Mouse (Mus musculus): ENCODE measurements at regions not wholly inside any gene's neighbourhood (a gene's known extent, or its start where the extent isn't known, plus 50 kb on each side); places are given as distances from the start of the nearest gene placed in this dataset.

DNA sequence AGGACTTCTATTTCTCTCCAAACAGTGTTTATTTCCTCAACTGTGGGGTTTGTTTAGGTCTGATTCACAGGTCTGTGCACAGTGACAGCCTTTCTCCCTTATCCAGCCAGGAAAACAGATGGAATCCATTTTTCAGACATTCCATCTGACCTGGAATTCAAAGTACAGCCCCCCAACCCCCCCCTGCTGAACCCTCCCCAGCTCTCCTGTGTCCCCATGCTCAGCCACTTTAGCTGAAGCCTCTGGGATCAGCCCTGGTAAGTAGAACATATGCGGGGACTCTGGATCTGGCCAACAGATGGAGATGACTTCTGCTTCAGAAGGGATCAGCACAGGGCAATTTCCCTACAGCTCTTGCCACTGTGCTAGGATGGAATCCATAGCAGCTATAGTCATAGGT, 674.2 kb downstream of the Fat4 start:
- DNase-seq (ENCODE audit: low spot score in 2 of 2): no peak

DNA sequence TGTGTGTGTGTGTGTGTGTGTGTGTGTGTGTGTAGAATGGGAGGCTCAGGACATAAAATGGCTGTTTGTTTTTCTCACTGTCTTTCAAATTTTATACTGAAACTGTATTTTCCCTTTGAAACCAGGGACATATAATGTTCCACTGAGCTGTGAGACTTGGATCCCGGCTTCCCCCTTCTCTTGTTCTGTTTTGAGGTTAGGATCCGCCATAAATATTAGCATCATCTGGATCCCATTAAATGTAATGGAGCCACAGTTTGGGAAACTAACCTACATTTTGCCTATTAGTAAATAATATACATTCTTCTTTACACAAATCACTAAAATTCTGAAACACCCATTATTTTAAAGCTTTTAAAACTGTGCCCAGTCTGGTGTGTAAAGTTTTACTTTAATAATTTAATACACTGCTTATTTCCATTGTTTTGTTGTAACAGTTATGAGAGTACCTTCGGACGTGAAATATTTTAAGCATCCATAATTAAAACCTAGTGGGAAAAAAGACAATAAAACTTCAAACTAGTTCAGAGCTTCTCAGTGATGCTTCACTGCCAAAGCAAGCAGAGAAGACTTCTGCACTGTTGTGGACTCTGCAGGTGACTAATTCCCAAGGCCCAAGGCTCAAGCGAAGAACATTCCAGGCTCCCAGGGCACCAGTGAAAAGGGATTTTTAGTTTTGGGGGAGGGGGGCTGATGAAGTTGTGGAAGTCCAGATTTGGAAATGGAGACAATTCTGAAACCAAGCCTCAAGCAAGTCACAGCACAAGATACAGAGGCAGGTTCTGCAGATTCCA, 684.9 kb downstream of the Fat4 start:
- no peak for DNase-seq (ENCODE audit: low spot score in 2 of 2)

DNA sequence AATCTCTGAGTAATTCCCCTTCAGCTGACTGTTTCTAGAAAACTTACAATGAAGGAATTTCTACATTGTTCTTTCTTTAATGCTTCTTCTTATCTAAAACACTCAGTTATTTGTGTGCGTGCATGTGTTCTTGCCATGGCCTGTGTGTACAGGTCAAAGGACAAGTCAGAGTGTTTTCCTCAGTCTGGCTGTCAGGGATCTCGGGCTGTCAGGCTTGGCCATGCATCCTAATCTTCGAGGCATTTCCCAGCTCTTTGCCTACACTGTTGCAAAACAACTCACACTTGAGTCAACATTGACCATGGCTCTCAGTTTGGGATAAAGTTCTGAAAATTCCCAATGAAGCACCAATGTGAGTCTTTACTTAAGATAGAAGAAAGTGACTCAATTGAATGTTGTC, 688.5 kb downstream of the Fat4 start:
- DNase-seq (ENCODE audit: low spot score in 2 of 2): no peak

DNA sequence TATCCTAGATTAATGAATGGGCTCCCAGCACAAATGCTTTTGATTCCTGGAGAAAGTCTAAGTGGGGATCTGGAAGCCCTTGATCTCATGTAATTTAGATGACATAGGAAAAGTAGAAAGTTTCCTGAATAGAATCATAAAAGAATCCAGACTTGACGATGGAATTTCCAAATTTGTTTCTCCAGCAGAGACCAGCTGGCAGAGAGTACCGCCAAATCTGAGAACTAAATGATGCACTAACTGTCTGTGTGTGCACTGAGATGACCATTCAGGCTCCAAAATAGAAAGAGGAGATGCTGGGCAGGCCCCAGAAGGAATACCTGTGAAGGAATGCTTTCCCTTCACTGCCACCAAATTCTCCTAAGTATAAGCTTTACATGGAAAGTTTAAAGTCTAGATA, 704.6 kb downstream of the Fat4 start:
- no peak for DNase-seq (ENCODE audit: low spot score in 2 of 2)

DNA sequence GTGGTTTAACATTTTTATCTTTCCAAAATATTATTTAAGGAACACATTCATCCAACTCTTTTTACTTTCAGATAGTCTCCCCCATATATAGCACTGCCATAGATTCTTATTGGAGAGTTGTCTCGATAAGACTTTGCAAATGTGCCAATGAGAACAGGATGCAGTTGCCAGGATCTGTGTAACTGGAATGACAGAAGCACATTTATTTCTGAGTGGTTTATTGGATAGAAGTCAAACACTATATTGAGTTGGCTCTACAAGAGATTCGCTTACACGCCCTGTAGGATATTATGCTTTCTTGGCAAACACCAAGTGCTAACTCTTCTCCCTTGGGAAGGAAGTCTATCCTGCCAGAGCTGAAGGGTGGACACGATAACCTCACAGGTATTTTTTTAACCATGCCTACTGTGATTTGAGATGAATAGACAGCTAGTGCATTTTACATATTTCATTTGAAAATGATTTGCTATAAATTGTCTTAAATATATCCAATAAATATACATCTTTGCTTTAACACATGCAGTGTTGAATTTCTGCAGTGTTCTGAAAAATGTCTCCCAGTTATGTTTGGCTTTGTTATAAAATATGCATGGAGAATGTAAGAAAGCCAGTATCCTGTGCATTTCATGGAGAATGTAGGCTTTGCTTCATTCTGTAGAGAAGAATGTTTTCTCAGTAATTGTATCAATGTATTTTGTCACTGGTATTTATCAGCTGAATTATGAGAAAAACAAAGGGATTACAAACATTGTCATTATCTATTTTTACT, 705.8 kb downstream of the Fat4 start:
- DNase-seq (ENCODE audit: low spot score in 2 of 2): no peak

DNA sequence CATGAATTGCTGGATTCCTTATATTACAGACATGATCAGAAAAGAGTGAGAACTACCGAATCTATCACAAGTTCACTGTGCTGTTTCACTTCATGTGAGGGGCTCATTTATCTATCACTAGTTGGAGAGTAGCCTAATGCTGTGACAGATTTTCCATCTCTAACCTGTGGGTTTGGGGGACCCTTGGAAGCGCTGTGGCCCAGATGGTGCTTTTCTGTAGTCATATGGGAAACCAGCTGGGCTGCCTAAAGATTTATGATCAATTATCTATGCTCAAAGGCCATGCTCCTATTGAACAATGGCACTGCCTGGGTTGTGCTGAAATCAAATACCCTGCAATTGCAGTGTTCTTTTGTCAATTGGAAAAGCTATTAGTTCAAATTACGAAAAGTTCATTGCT, 723.2 kb downstream of the Fat4 start:
- no peak for DNase-seq (ENCODE audit: low spot score in 2 of 2)

DNA sequence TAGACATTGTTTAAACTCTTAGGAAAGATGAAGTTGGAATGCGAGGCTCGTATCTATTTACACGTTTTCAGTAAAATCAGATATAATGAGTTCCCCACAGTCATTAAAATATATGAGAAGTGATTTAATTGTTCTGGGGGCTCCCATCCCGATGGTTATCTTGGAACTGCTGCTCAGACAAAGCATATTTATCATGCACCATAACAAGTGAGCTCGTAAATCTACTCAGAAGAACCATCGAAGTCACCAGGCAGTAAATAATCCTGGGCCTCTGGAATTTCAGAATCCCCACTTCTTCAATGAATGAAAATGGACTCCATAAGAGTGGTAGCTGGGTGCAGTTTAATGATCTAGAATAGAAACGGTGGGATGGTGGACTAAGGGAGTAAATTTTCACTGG, 725.7 kb downstream of the Fat4 start:
- DNase-seq (ENCODE audit: low spot score in 2 of 2): no peak

DNA sequence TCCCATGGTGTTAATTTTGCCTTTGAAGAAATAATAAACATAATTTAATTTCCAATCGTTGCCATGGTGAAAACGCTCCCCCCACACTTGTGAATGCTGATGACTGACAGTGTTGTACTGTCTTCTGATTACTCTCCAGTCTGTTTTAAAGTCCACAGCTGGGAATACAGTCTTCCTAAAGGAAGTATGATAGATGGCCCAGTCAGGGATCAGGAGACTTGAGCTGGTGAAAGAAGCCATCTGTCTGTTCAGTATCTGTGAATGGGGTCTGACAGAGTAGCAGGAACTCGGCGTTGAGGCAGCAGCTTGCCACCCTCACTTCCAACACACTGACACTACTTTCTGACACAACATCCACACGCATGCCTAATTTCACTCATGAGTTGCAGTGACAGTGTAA, 751.2 kb downstream of the Fat4 start:
- no peak for DNase-seq (ENCODE audit: low spot score in 2 of 2)

DNA sequence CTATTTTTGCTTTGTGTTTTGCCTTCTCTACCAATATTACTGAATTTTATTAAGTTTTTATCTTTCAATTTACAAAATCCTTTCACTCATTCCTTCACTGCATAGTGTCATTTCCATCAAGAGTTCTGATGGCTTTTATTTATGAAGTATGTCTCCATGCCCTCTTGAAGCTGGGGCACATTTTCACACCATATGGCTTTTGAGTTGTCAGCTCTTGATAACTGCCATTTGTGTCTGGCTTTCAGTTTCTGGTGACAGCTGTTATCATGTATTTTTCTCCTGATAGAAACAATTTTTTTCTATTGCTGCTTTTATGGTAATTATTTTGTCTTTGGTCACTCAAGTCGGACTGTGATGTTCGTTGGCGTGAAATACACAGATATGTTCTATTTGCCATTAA, 756.5 kb downstream of the Fat4 start:
- DNase-seq (ENCODE audit: low spot score in 2 of 2): no peak

DNA sequence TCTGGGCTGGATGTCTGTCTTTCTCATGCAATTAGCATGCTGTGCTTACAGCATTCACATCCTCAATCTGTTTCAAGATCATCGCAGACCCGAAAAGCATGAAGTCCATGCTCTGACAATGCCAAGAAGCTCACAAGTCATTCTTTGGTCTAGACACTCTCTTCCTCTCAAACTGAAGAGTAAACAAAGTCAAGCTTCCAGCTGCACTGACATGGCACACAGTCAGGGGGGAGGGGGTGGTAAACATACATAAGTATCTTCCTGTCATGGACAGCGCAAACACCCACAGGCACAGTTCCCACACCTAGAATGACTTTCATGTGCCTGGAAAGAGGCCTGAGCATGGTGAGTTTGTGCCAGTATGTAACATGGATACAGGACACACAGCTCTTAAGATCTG, 780.1 kb downstream of the Fat4 start:
- no peak for DNase-seq (ENCODE audit: low spot score in 2 of 2)

DNA sequence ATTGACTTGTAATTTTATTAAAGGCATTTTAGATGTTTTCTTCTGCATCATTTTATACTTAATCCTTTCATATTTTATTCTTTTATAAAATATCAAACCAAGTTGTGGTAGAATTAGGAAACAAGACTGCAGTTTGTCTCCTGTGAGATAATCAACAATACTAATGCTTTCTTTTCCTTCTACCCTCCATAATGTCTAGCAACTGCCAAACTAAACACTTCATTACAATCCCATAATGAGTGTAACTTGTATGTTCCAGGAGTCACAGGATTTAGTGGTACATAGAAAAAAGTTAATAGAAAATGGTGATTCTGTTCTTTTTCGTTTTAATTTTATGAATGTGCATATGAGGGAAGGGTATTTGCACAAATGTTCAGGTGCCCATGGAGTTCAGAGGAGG, 782.4 kb downstream of the Fat4 start:
- no peak for DNase-seq (ENCODE audit: low spot score in 2 of 2)

DNA sequence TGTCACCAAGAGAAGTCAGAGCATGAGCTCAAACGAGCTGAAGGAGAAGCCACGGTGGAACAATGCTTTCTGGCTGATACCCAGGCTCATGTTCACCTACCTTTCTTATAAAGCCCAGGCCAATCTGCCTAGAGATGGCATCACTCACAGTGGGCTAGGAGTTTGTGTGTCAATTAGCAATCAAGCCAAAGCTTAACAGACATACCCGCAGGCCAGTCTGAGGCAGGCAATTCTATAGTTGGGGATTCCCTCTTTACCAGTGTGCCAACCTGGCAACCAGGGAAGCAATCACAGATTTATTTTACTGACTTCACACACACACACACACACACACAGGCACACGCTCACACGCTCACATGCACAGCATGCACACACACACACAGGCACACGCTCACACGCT, 787.3 kb downstream of the Fat4 start:
- DNase-seq (ENCODE audit: low spot score in 2 of 2): no peak

DNA sequence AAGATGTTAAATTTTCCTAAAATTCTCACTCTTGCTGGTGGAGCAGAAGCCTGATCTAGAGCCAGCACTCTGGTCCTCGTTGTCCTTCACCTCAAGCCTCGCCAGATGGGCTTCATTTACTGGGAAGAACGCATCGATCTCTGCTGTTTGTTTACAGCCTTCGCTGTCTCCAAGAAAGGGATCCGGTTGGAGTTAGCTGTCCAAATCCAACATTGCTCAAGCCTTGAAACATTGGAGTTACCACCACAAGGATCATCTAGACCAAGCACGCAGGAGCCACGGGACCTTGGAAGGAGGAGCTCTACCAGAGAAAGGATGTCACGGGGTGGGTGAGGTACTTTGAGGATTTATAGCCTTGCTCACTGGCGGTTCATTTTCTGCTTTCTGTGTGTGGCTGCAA, 788.2 kb downstream of the Fat4 start:
- no peak for DNase-seq (ENCODE audit: low spot score in 2 of 2)

DNA sequence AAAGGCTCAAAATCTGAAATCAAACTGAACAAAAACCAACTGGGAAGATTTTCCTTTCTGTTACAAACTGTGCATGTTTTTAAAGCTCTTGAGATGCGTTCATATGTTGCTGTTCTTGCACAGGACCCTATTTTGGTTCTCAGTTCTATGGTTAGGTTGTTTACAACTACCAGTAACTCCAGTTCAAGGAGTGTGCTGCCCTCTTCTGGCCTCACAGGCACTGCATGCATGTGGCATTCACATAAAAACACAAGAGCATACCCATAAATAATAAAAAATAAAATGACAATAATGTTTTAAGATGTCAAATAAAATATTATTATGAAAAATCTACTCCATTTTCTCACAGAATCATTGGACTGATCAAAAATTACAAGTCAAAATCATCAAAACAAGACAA, 818.9 kb downstream of the Fat4 start:
- no peak for DNase-seq (ENCODE audit: low spot score in 2 of 2)

DNA sequence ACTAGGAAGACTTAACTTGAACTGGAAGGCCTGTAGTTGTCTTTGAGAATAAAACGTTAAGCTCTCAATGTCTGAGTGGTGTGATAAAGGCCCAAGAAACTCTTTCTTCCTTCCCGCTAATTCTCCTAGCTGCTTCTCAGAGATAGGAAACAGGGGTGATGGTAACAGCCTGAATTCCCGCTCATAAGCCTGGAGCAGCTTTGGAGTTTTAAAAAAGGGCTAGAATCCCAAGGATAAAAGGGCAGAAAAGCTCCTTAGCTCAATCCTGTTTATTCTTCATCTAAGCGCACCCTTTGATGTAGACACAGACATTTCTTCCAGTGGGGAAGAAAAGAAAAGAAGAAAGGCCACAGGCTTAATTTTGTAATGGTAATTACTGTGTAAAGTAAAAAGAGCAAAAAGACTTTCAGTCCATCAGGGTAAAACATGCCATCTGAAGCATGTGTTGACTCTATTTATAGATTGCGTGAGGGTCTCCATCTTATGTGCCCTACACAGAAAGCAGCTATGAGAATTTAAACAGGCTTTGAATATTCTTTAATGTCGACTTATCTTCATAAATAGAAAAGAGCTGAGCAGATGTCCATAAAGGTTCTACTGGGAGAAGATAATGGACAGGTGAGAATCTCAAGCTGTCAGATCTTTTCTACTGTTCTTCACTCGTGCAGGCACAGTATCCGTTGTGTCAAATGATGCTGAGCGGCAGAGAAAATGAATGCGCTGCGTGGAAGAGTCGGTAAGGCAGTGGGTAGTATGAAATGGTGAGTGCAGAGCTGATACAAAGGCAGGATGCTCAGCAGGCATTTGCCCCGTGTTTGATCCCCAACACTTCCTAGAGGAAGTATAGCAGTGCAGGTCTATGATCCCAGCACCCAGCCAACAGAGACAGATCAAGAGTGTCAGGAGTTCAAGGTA, 818.0 kb upstream of the Intu start:
- DNase-seq (ENCODE audit: low spot score in 2 of 2): no peak

DNA sequence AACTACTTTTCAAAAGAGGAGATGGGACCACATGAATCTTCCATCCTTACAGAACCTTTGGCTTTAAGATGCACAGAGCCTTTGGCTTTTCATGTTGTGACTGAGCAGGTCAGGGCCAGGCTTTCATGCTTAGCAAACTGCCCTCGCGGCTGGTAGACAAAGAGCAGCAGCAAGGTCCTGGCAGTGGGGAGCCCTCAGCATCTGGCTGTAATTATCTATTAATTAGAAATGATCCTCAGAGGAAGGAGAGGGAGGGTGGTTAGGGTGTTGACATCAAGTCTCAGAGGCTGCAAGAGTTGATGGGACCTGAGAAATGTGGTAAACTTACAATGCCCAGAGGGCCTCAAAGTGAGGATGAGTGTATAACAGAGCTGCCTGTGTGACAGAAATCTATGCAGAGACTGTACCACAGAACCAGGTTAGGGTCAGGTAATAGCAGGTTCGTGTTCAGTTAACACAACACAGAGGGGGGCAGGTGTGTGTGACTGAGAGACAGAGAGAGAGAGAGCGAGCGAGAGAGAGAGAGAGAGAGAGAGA, 817.0 kb upstream of the Intu start:
- no peak for DNase-seq (ENCODE audit: low spot score in 2 of 2)

DNA sequence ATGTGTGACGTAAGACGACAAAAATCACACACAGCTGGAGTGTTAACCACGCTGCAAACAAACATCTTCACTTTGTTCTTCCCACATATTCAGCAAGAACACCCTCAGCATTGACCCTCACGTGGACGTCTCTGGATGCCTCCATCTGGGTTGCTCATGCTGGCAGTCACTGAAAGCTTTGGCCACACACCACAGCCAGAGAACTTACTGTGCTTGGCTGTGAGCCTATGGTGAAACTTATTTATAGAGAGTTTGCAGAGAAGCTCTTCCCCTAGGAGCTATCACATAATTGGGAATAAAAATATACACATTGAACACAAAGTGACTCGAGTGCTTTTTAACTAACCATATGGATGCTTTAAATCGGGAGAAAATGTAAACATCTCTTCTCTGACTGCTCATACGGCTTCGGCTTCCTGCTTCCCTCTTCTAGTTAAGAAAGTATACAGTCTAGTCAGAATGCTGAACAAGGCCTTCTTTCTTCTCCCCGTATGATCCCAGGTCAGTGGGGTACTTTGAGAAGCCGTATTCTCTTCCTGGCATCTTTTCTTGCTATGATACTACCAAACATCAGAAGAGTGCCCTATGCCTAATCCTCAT, 812.0 kb upstream of the Intu start:
- no peak for DNase-seq (ENCODE audit: low spot score in 2 of 2)

DNA sequence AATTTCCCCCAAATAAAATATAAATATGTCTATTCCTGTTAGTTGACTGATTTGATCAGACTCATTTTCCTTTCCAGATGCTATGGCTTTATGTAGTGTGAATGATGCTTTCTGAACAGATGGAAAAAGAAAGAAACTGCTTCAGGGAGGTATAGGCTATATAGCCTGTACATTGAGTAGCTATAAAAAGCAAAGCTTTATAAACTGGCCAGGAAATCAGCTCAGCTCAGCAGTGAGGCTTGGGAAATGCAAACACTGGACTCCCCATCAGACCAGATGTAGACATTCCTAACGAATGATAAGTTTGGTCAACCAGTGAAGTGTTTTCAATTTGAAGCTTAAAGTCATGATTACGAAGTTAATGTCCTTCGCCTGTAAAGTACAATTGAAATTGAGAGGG, 805.3 kb upstream of the Intu start:
- no peak for DNase-seq (ENCODE audit: low spot score in 2 of 2)

DNA sequence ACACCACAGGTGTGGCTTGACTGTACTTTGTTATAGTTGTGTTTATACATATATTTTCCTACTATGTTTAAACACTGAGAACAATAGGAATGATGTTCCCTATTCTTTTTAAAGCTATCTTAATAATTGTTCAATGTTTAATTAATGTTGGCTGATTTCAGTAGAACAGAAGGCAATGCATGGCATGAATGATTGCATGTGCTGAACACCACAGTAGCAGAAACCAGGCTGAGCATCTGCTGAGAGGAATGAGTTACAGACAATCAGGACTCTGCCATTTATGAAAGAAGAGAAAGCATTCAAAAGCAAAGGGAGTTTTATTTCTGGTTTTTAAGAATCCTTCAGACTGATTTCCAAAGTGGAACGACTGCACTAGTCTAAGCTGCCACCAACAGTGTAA, 794.4 kb upstream of the Intu start:
- DNase-seq (ENCODE audit: low spot score in 2 of 2): no peak

DNA sequence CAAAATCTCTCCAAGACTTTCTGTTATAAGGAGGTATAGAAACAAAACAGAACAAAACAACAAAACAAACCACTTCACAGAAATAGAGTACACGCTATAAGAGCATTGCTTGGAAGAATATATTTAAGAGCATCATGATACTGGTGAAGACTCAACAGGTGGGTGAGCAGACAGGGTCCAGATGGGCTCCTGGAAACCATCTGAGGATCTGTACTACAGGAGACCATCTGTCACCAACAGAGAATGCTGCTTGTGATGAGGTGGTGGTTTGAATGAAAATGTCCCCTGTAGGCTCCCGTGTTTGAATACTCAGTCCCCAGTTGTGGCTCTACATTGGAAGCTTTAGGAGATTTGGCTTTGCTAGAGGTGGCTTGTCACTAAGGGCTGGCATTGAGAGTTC, 785.1 kb upstream of the Intu start:
- DNase-seq (ENCODE audit: low spot score in 2 of 2): no peak

DNA sequence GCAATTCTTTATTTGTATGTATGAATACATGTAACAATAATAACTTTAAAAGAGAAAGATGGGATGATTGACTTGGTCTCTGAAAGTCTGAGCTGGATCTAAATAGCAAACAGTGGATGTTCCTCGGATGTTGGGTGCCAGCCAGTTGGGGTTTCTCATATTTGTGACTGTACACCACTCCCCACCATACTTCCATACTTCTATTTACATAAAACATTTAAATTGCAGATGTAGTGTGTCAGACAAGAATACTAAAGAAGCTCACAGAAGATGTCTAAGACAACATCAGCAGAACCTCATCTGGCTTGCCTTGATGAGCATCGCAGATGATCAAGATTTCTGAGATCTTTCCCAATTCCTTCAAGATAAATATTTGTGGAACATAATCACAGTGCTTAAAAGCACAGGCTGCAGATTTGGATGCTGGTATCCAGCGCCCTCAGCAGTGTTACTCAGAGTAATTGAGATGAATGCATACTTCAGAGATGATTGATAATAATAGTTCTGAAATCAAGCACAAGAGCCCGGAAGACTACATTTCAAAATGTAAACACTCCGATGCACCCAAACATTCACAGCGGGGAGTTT, 762.0 kb upstream of the Intu start:
- DNase-seq (ENCODE audit: low spot score in 2 of 2): no peak
